7 mouse cellular contexts compared by ENCODE assay signal in the genomic region with DNA sequence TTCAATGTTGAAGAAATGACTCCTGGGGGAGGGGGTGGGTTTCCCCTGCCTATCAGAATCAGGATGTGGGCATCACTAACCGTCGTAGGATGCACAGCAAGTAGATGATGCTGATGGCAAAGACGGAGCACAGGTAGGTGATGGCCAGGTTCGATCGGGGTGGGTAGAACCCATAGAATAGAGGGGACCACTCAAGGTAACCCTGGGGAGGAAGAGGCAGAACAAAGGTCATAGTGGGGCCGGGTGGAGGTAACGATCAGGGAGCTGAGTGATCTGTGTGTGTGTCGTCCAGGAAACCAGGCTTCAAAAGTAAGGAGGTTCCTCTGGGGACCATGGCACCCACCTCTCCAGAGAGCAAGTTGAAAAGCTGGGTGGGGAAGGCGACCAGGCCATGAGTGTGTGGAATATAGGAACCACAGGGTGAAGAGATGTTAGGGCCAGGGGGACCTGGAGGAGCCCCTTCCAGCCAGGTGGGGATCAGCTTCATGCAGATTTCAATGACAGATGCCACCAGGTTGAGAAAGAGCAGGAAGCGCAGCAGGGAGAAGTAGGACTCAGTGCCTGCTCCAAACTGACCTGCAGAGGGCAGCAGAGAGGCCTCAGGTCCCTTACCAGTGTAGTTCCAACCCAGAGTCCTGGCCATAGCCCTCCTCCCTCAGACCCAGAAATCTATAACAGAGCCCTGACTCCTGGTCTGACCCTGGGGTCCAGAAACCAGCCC. TPM values are rescaled to one million over a fixed set of nuclear protein-coding genes. Genes with fewer than 3 reads are reported as not detected.
DNase-seq lines count a peak whose midpoint lies in the region; ATAC-seq and TF ChIP-seq lines count a peak whose summit lies in the region.

No protein-coding gene starts in this region.

- H3K4me3 ChIP-seq in limb, embryonic 10.5 days = no peak overlapping the region
- no peak overlapping the region for H3K4me3 ChIP-seq in midbrain, embryonic 12.5 days
- no peak overlapping the region for H3K4me3 ChIP-seq in small intestine, adult 2 months (ENCODE audit: low read depth, low read length)

- TF ChIP-seq CTCF in small intestine, adult 2 months (IDR thresholded peaks at IDR 0.05; ENCODE audit: extremely low read depth, insufficient read length, insufficient replicate concordance, low read depth, low read length) = peak; percentile 97

- no peaks in the 10 kb centered on the region for H3K9me3 ChIP-seq in limb, embryonic 10.5 days (replicated peaks)
- H3K9me3 ChIP-seq in midbrain, embryonic 12.5 days = no peaks in the 10 kb centered on the region

- H3K27me3 ChIP-seq in limb, embryonic 10.5 days (ENCODE audit: low read depth, poor library complexity, severe bottlenecking) = no peaks in the 10 kb centered on the region
- no peaks in the 10 kb centered on the region for H3K27me3 ChIP-seq in midbrain, embryonic 12.5 days
- H3K27me3 ChIP-seq in small intestine, adult 2 months (ENCODE audit: control insufficient read depth, insufficient read depth, low read length) = no peaks in the 10 kb centered on the region

- DNase-seq in adrenal gland, adult 8-10 months = peak; percentile 50
- peak; percentile 63 for DNase-seq in embryo, embryonic 9.5 days (ENCODE audit: extremely low spot score)
- peak; percentile 96 for DNase-seq in heart, adult 11 months
- peak; percentile 85 for DNase-seq in kidney, adult 18-20 months
- DNase-seq in limb, embryonic 10.5 days (ENCODE audit: low spot score) = peak; percentile 84

- WGBS in limb, embryonic 10.5 days = 74% methylated on average over 10 of the region's 10 CpGs
- 75% methylated on average over 10 of the region's 10 CpGs for WGBS in midbrain, embryonic 12.5 days
- WGBS in small intestine, adult 2 months = 68% methylated on average over 10 of the region's 10 CpGs

- H3K9ac ChIP-seq in midbrain, embryonic 12.5 days (replicated peaks) = no peak overlapping the region

- ATAC-seq in midbrain, embryonic 12.5 days (ENCODE audit: low FRiP score, low read depth) = peak; percentile 85

- H3K27ac ChIP-seq in limb, embryonic 10.5 days = no peak overlapping the region
- H3K27ac ChIP-seq in midbrain, embryonic 12.5 days (replicated peaks) = no peak overlapping the region
- H3K27ac ChIP-seq in small intestine, adult 2 months (ENCODE audit: insufficient read depth, low read depth, low read length) = no peak overlapping the region

- H3K4me1 ChIP-seq in limb, embryonic 10.5 days = no peaks in the 10 kb centered on the region
- H3K4me1 ChIP-seq in midbrain, embryonic 12.5 days = no peaks in the 10 kb centered on the region
- H3K4me1 ChIP-seq in small intestine, adult 2 months (ENCODE audit: control insufficient read depth, insufficient read depth, insufficient read length, low read length) = peaks cover 2% of the 10 kb centered on the region; the same call in 1 of the 2 replicates

- TF ChIP-seq POLR2A in small intestine, adult 2 months (IDR thresholded peaks at IDR 0.05; ENCODE audit: low read depth, low read length) = no peak

- H3K4me2 ChIP-seq in midbrain, embryonic 12.5 days (replicated peaks) = no peak overlapping the region

- peaks cover 7% of the 10 kb centered on the region; the same call in 1 of the 2 replicates for H3K36me3 ChIP-seq in limb, embryonic 10.5 days
- peaks cover 5% of the 10 kb centered on the region; the same call in 1 of the 2 replicates for H3K36me3 ChIP-seq in midbrain, embryonic 12.5 days
- H3K36me3 ChIP-seq in small intestine, adult 2 months (ENCODE audit: control insufficient read depth, insufficient read depth, low read length) = peaks cover 38% of the 10 kb centered on the region

RNA-seq across cellular contexts. Expression of gene Tmc4, which starts 2.7 kb away (rescaled TPM):
- total RNA-seq in adrenal gland, adult 8-10 months (2022) = 10 to 100 TPM in 3 of 4 experiments, 1 to 10 TPM in 1; 7.8 to 17.7 (median 15.2) TPM
- polyA plus RNA-seq in limb, embryonic 10.5 days (2016; fragmentation: Nextera tagmentation; extraction: Ambion mirVana) = 4.2 and 5.0 TPM in 2 replicates
- polyA plus RNA-seq in midbrain, embryonic 12.5 days (2016; fragmentation: Nextera tagmentation; extraction: Ambion mirVana) = 2.8 and 3.1 TPM in 2 replicates
- 119 and 229 TPM in 2 replicates for polyA plus RNA-seq in small intestine, adult 2 months (2012; rRNA removed)

RNA-seq across cellular contexts. Expression of gene Leng1, which starts 9.0 kb away (rescaled TPM):
- 10 to 100 TPM in 3 of 4 experiments, 1 to 10 TPM in 1; 9.6 to 14.1 (median 11.2) TPM for total RNA-seq in adrenal gland, adult 8-10 months (2022)
- polyA plus RNA-seq in limb, embryonic 10.5 days (2016; fragmentation: Nextera tagmentation; extraction: Ambion mirVana) = 13.2 and 15.2 TPM in 2 replicates
- polyA plus RNA-seq in midbrain, embryonic 12.5 days (2016; fragmentation: Nextera tagmentation; extraction: Ambion mirVana) = 23.1 and 25.6 TPM in 2 replicates
- polyA plus RNA-seq in small intestine, adult 2 months (2012; rRNA removed) = 2.4 and 5.1 TPM in 2 replicates

RNA-seq across cellular contexts. Expression of gene Tsen34, which starts 18.0 kb away (rescaled TPM):
- total RNA-seq in adrenal gland, adult 8-10 months (2022) = 100 to 1,000 TPM; 114 to 130 (median 122) TPM
- 328 and 357 TPM in 2 replicates for polyA plus RNA-seq in limb, embryonic 10.5 days (2016; fragmentation: Nextera tagmentation; extraction: Ambion mirVana)
- polyA plus RNA-seq in midbrain, embryonic 12.5 days (2016; fragmentation: Nextera tagmentation; extraction: Ambion mirVana) = 202 and 212 TPM in 2 replicates
- polyA plus RNA-seq in small intestine, adult 2 months (2012; rRNA removed) = 50.3 and 92.2 TPM in 2 replicates

RNA-seq across cellular contexts. Expression of gene Mboat7, which starts 18.7 kb away (rescaled TPM):
- total RNA-seq in adrenal gland, adult 8-10 months (2022) = 10 to 100 TPM; 64.4 to 81.8 (median 71.1) TPM
- polyA plus RNA-seq in limb, embryonic 10.5 days (2016; fragmentation: Nextera tagmentation; extraction: Ambion mirVana) = 39.0 and 46.5 TPM in 2 replicates
- polyA plus RNA-seq in midbrain, embryonic 12.5 days (2016; fragmentation: Nextera tagmentation; extraction: Ambion mirVana) = 37.9 and 42.6 TPM in 2 replicates
- polyA plus RNA-seq in small intestine, adult 2 months (2012; rRNA removed) = 33.0 and 59.6 TPM in 2 replicates

RNA-seq across cellular contexts. Expression of gene Rps9, which starts 29.1 kb away (rescaled TPM):
- 100 to 1,000 TPM; 852 to 952 (median 882) TPM for total RNA-seq in adrenal gland, adult 8-10 months (2022)
- polyA plus RNA-seq in limb, embryonic 10.5 days (2016; fragmentation: Nextera tagmentation; extraction: Ambion mirVana) = 1,366 and 1,587 TPM in 2 replicates
- 1,015 and 1,051 TPM in 2 replicates for polyA plus RNA-seq in midbrain, embryonic 12.5 days (2016; fragmentation: Nextera tagmentation; extraction: Ambion mirVana)
- polyA plus RNA-seq in small intestine, adult 2 months (2012; rRNA removed) = 1,258 and 1,397 TPM in 2 replicates

Comparison
In these comparisons a context has a peak if more than half of its experiments do, and no peak if none do; other contexts are left out.
1. RNA of gene Tmc4, which starts 2.7 kb away (polyA plus RNA-seq): 119 to 229 TPM in small intestine, adult 2 months; 4.2 to 5.0 TPM in limb, embryonic 10.5 days and 2.8 to 3.1 TPM in midbrain, embryonic 12.5 days; every median in the first group is over 10 times any median in the second.
2. Peak in every context shown above with its lines, with median percentiles within 50 percentile points of each other: DNase-seq.